Comparison of ENCODE assay signal across 10 mouse cellular contexts in genomic region chr4:128618246-128618911, GRCm38 (mm10). TPM values are rescaled to one million over a fixed set of nuclear protein-coding genes. Genes with fewer than 3 reads are reported as not detected.
DNase-seq lines count a peak whose midpoint lies in the region; ATAC-seq and TF ChIP-seq lines count a peak whose summit lies in the region.
"Had no signal": no experiment of that assay in that cellular context is flagged by ENCODE, and none has a peak within 500 bp of the region (broad histone marks: within the 10 kb centered on the region; RNA-seq: fewer than 3 reads in every experiment).

Gene Tlr12, minus strand, starts transcription at chr4:128618619.

- ATAC-seq in hindbrain, embryonic 13.5 days (ENCODE audit: low FRiP score): no peak
- ATAC-seq in kidney, postnatal 0 days (replicated peaks; ENCODE audit: low FRiP score, low read depth): peak; percentile 53; the same call in 1 of the 2 replicates

- 72% methylated on average over 15 of the region's 15 CpGs for WGBS in hindbrain, embryonic 10.5 days
- 70% methylated on average over 15 of the region's 15 CpGs for WGBS in hindbrain, embryonic 13.5 days
- WGBS in kidney, postnatal 0 days: 32% methylated on average over 15 of the region's 15 CpGs

- no peak for DNase-seq in hindbrain, embryonic 10.5 days (ENCODE audit: low spot score)
- DNase-seq in T-cell, adult 2 months (ENCODE audit: low spot score): peak; percentile 71
- peak; percentile 57 for DNase-seq in kidney, postnatal 0 days (ENCODE audit: low spot score)
- peak; percentile 73 for DNase-seq in naive thymus-derived CD4-positive, alpha-beta T cell, adult 2 months (ENCODE audit: low read depth)
- no peak for DNase-seq in urinary bladder, adult 2 months (ENCODE audit: low spot score)
- no peak for DNase-seq in adrenal gland, adult 8-10 months
- DNase-seq in left cerebral cortex, postnatal 4 days: no peak

- no peak within 1 kb of the TSS for H3K4me2 ChIP-seq in hindbrain, embryonic 13.5 days
- H3K4me2 ChIP-seq in kidney, postnatal 0 days (ENCODE audit: low read length): peak within 1 kb of the TSS; percentile 35
- H3K4me2 ChIP-seq: midbrain, embryonic 12.5 days had no signal

- TF ChIP-seq CTCF in kidney, postnatal 0 days (IDR thresholded peaks at IDR 0.05; ENCODE audit: low read depth): no peak

- no peak within 1 kb of the TSS for H3K4me3 ChIP-seq in hindbrain, embryonic 10.5 days
- H3K4me3 ChIP-seq in hindbrain, embryonic 13.5 days: no peak within 1 kb of the TSS
- no peak within 1 kb of the TSS for H3K4me3 ChIP-seq in kidney, postnatal 0 days (replicated peaks; ENCODE audit: low read depth, low read length)
- H3K4me3 ChIP-seq: midbrain, embryonic 12.5 days had no signal

- peak within 1 kb of the TSS; percentile 35 for H3K27ac ChIP-seq in hindbrain, embryonic 10.5 days
- H3K27ac ChIP-seq in hindbrain, embryonic 13.5 days: no peak within 1 kb of the TSS
- peak within 1 kb of the TSS; percentile 70 for H3K27ac ChIP-seq in kidney, postnatal 0 days
- H3K27ac ChIP-seq: midbrain, embryonic 12.5 days had no signal

- peaks cover 23% of the 10 kb centered on the region; the same call in 1 of the 2 replicates for H3K27me3 ChIP-seq in hindbrain, embryonic 10.5 days (ENCODE audit: insufficient read depth, poor library complexity, severe bottlenecking)
- H3K27me3 ChIP-seq in hindbrain, embryonic 13.5 days: 0 out of 2 replicates have a peak, but pooled peaks cover 8% of the 10 kb centered on the region
- no peaks in the 10 kb centered on the region for H3K27me3 ChIP-seq in kidney, postnatal 0 days (ENCODE audit: insufficient read depth, low read length)

- H3K9me3 ChIP-seq in hindbrain, embryonic 10.5 days: no peaks in the 10 kb centered on the region
- H3K9me3 ChIP-seq in hindbrain, embryonic 13.5 days: no peaks in the 10 kb centered on the region
- H3K9me3 ChIP-seq in kidney, postnatal 0 days (replicated peaks; ENCODE audit: low read length): no peaks in the 10 kb centered on the region
- H3K9me3 ChIP-seq: midbrain, embryonic 12.5 days had no signal

- peaks cover 15% of the 10 kb centered on the region for H3K4me1 ChIP-seq in hindbrain, embryonic 10.5 days (replicated peaks)
- H3K4me1 ChIP-seq in hindbrain, embryonic 13.5 days (replicated peaks): no peaks in the 10 kb centered on the region
- H3K4me1 ChIP-seq in kidney, postnatal 0 days (replicated peaks; ENCODE audit: insufficient read depth, low read length): peaks cover 37% of the 10 kb centered on the region
- H3K4me1 ChIP-seq: midbrain, embryonic 12.5 days had no signal

- intact Hi-C loops in left cerebral cortex, postnatal 4 days (cut with DNase I): no loop called here

- H3K36me3 ChIP-seq in hindbrain, embryonic 10.5 days: no peaks in the 10 kb centered on the region
- H3K36me3 ChIP-seq in hindbrain, embryonic 13.5 days: no peaks in the 10 kb centered on the region
- H3K36me3 ChIP-seq in kidney, postnatal 0 days (ENCODE audit: insufficient read depth, low read length): no peaks in the 10 kb centered on the region
- H3K36me3 ChIP-seq: midbrain, embryonic 12.5 days had no signal

- no peak within 1 kb of the TSS for H3K9ac ChIP-seq in hindbrain, embryonic 13.5 days
- H3K9ac ChIP-seq in kidney, postnatal 0 days (ENCODE audit: low read depth, low read length): 0 out of 2 replicates have a peak within 1 kb of the TSS, but pooled peaks have one; percentile 13
- H3K9ac ChIP-seq: midbrain, embryonic 12.5 days had no signal

RNA-seq across cellular contexts. Expression of gene Tlr12, which starts in this region (rescaled TPM):
- 0.67 and 0.96 TPM in 2 replicates for polyA plus RNA-seq in hindbrain, embryonic 10.5 days (2016; fragmentation: Nextera tagmentation; extraction: Ambion mirVana)
- polyA plus RNA-seq in hindbrain, embryonic 13.5 days (2015; fragmentation: Nextera tagmentation; extraction: Ambion mirVana): 1.3 and 1.4 TPM in 2 replicates
- 3.3 and 3.7 TPM in 2 replicates for polyA plus RNA-seq in kidney, postnatal 0 days (2015; fragmentation: Nextera tagmentation; extraction: Ambion mirVana)
- 5.0 and 6.9 TPM in 2 replicates for polyA plus RNA-seq in urinary bladder, adult 2 months (2012; rRNA removed)
- total RNA-seq in adrenal gland, adult 8-10 months (2022): 1 to 10 TPM in 2 of 4 experiments, under 1 TPM in 2; 0.63 to 3.3 (median 1.6) TPM
- 1 to 10 TPM; 1.2 to 1.4 TPM for total RNA-seq in left cerebral cortex, postnatal 4 days (2021)
- total RNA-seq: MEL had no signal

Comparison
In these comparisons a context has a peak if more than half of its experiments do, and no peak if none do; other contexts are left out.
1. DNase-seq: peak in T-cell, adult 2 months (single experiment), kidney, postnatal 0 days (single experiment) and naive thymus-derived CD4-positive, alpha-beta T cell, adult 2 months (single experiment); none in hindbrain, embryonic 10.5 days (single experiment), urinary bladder, adult 2 months (single experiment), adrenal gland, adult 8-10 months (single experiment) and left cerebral cortex, postnatal 4 days (single experiment).